Mouse (Mus musculus): Measurements from ENCODE around the gene Ascl2.

Ascl2 gene

DNA sequence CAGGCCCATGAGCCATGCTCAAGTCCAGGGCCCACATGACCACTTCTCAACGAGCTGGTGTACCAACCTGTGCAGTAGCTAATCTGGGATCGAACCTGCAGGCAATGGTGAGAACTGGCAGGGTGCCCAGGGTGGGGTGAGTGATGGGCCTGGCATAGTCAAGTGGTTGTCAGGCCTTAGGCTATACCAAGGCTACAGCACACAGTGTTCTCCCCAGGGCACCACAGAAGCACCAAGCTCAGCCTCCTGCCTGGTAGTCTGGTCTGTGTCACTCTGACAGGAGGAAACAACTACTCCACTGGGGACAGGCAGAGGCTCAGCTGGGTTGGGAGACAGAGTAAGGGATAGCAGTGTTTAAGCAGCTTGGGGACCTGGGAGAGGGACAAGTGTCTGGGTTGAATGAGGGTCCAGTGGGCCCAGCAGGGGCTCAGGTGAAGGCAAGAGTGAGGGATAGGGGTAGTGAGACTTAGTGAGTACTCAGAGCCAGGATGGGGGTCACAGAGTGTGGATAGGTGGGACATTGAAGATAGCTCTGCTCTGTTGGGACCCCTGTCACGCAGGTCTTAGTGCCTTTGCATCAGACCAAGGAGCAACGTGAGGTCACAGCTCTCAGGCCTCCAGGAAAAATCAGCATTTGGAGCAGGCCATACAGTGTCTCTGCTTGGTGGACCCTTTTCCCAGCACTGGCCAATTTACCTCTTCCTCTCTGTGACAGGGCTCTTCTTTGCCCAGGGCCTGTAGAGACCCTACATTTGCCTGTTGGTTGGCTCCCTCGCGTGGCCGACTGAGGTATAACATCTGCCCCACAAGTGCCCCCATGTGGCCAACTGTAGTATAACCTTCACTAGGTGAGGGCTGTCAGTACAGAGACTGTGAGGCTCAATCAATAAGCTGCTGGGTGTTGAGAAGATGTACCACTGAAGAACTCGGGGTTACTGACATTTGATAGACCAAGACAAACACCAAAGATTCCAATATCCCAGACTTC is 50.1 kb downstream of the Ascl2 start:
- DNase-seq (ENCODE audit: low read depth in 1 of 2, low spot score in 2 of 2) = peak; percentile 60 to 74

DNA sequence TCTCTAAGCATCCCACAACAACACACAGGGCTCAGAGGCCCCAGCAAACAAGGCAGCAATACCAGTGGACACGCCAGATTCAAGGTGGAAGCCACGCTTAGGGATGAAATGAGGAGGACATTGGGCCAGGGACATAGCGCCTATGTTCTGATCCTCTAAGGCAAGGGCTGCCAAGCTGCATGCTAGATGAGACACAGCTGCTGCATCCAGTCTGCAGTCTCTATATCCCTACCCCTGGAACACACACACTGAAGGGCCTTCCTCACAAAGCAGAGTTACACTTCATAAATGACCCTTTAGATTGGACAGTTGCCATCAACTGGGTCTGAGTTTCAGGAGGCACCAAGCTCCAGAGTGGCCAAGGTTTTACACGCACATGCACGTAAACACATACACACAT is 51.4 kb downstream of the Ascl2 start:
- DNase-seq (ENCODE audit: low read depth in 1 of 2, low spot score in 2 of 2) = no peak
